Mouse (Mus musculus) right cerebral cortex, postnatal 10 days (tissue): ENCODE results near the gene Serinc2.
A peak's percentile ranks its signal among the peaks of the same experiment; 100 is the strongest.
"Not testable (repeated sequence)": the region's sequence is repeated elsewhere in the genome, so short reads cannot be mapped to it uniquely, and the experiment has no call there.

Source experiments
- DNase-seq, 2 experiments: peaks; one replicate each; pipeline ENCODE4 v3.0.0; 2021; ENCODE audit warnings: low spot score in 2 of 2

The Serinc2 gene

DNA sequence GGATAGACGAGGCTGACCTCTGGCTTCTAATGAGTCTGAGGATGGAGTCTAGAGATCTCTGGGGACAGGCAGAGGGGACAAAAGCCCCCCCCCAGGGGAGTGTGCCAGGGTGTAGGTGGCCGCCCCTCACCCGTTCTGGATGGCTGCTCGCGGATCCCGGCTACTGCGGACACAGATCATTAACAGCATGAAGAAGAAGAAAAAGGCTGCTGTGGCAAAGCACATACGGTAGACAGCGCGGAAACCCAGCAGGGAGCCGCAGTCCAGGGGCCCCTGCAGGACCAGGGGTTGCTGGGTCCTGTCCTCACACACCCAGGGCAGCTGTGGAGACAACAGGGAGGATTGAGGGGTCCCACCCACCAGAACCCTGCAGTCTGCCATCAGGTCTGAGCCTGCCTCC is 14.9 kb downstream of the Serinc2 start:
- no peak for DNase-seq

DNA sequence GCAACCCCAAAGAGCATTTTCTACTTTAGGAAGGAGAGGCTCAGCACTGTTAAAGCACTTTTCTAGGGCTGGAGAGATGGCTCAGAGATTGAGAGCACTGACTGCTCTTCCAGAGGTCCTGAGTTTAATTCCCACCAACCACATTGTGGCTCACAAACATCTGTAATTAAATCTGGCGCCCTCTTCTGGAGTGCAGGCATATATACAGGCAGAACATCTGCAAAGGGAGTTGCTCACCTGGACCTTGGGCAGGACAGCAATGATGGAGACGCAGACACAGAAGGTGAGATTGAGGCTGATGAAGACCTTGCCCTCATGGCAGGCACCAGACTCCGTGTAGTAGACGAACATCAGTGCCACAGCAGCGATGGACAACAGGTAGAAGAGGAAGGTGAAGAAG is 18.6 kb downstream of the Serinc2 start:
- no peak for DNase-seq

DNA sequence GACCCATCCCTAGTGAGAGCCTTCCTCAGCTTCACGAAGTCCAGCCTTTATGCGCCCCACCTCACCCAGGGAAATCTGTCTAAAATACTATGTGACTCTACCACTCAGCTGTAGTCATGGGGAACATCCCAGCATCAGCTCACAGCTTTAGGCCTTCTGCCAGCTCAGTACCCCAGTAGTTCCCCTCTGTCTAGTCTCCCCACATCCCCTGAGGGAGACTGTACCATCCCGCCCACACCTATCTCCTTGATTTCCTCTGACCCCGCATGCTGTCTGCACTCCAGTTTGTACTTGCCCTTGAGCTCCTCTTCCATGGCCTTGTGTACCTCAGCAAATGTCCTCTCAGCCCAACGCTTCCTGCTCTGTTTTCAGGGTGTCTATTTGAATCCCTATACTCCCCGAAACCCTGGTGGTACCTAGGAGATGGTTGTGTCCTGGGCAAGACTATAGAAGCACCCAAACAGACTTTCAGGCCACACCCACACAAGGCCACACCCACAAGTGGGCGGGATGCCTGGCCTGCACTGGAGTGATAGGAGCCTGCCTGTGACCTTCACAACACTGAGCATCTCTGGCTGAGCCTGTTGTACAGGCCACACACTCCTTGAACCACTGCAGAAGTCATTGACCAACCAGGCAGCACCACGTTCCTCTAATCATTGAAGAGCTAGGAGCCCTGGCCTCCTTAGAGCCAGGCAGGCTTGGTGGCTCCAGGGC is 26.4 kb downstream of the Serinc2 start:
- no peak for DNase-seq

DNA sequence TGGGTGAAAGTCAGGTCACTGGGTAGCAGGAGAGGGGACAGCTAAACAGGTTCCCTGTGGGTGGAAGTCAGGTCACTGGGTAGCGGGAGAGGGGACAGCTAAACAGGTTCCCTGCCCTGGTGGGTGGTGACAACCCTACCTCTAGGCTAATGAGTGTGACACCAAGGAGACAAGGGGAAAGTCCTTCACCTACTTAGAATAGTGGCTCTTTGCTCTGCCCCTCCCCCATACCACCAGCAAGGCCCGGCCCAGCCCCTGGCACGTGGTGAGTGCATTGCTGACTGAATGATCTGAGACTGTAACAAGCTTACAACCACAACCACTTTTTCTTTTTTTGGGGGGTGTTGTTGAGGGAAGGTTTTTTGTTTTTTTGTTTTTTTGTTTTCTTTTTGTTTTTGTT is 27.2 kb downstream of the Serinc2 start:
- DNase-seq, result no peak

DNA sequence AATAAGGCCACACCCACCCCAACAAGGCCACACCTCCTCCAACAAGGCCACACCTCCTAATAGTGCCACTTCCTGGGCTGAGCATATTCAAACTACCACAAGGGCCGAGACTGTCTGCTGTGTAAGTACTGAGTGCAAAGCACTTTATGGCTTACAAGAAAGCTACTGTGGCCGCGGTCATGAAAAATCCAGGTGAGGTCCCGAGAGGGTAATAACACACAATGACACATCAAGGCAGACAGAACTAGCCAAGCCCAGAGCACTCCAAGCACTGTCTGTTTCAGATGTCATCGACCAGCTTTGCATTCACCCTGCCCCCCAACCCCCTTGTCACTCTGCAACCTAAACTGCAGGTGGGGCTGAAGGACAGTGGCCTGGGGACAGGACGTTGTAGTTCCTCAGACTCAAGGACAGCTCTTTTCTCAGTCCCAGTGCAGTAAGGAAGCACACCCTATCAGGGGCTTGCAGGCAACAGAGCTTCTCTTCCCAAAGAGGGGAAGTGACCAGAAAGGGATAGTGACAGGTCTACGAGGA is 27.8 kb downstream of the Serinc2 start:
- no peak for DNase-seq

DNA sequence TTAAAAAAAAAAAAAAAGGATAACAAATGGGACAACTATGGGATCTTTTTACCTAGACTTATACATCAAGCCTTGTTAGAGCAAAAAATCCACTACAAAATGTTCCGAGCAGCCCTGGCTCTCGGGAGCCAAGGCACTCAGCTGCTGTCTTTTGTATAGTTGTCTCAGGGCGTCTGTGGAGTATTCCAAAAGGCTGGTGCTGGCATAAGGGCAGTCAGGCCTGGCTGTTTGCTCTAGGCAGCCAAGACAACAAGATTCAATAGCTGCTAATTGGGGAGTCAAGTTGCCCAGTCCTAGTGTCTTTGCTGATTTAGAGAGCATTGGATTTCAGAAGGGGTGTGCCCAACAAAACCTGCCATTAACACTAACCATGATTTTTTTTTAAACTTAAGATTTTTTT is 30.4 kb downstream of the Serinc2 start:
- DNase-seq, result peak in 1 of 2 experiments; percentile 51

DNA sequence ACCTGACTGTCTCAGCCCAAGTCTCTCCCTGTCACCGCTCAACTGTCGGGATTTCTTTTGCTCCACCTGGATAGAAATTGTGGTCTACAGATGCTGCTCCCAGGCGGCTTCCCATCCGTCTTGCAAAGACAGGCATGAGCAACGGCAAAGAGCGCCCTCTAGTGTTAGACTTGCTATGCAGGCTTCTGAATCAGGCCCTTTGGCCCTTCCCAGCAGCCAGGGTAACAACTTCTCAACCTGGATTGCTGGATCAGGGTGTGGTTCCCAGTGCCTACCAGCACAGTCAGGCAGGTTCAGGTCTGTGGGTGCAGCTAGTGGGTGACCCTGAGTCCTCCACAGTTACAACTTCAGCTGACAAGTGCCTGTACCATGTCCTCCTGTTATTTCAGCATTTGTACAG is 32.9 kb downstream of the Serinc2 start:
- peak; percentile 60 to 78 for DNase-seq

DNA sequence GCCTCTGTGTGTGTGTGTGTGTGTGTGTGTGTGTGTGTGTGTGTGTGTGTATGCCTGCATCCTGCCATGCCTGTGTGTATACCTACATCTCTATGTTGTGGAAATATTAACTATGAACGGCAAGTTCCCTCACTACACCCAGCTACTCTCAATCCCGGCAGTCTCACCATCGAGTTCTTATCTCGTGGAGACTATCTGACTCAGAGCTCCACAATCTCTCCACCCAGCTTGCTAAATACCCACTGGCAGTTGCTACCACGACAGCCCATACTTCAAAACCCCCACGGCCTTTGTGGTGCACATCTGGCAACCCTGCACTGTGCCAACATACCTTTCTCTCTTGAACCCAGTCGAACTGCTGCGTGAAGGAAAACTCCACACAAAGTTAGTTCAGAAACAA is 34.3 kb downstream of the Serinc2 start:
- DNase-seq, result no peak

DNA sequence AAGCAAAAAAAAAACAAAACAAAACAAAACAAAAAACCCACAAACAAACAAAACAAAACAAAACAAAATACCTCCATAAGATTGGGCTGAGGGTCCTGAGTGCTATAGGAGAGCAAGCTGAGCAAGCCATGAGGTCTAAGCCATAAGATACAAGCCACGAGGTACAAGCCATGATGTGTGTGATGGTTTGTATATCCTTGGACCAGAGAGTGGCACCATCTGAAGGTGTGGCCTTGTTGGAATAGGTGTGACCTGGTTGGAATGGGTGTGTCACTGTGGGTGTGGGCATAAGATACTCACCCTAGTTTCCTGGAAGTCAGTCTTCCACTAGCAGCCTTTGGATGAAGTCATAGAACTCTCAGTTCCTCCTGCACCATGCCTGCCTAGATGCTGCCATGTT is 35.4 kb downstream of the Serinc2 start:
- not testable (repeated sequence) for DNase-seq

DNA sequence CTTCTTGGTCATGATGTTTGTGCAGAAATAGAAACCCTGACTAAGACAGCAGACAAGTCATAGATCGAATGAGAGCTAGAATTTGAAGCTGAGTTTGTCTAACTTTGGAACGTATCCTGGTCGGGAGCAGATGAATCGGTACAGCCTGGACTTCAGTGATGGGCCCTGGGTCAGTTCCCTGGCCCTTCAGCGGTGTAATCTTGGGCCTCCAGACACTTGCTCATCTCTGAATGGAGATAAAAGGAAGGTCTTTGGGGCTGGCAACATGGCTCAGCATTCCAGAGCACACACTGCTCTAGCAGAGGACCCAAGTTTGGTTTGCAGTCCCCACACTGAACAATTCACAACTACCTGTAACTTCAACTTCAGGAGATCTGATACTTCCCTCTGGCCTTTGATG is 36.0 kb downstream of the Serinc2 start:
- no peak for DNase-seq

DNA sequence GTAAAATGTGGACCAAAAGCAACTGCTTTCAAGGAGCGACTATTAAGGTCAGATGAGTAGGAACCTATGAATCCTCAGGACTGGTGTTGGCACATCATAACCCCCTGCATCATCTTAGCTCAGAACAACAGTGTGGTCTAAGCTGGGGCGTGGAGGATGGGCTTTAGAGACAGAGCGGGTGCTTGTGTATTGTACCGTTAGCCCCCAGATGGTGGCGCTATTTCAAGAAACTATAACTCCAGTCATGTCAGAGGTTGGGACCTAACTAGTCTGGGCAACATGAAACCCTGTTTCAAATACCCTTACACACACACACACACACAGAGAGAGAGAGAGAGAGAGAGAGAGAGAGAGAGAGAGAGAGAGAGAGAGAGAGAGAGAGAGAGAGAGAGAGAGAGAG is 38.3 kb downstream of the Serinc2 start:
- no peak for DNase-seq

DNA sequence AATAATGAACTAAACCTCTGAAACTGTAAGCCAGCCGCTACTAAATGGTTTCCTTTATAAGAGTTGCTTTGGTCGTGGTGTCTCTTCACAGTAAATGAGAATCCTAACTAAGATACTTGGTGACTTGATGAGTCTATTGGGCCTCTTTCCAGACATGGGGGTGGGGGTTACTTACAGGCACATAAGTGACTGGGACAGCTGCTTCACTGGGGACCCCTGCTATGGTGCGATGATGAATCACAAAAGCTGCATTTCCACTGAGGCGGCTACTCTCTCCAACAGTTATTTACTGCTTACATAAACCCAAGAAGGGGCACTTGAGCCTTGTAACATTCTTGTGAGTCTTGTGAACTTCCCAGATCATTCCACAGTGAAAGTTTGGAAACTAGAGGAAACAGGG is 41.4 kb downstream of the Serinc2 start:
- no peak for DNase-seq

DNA sequence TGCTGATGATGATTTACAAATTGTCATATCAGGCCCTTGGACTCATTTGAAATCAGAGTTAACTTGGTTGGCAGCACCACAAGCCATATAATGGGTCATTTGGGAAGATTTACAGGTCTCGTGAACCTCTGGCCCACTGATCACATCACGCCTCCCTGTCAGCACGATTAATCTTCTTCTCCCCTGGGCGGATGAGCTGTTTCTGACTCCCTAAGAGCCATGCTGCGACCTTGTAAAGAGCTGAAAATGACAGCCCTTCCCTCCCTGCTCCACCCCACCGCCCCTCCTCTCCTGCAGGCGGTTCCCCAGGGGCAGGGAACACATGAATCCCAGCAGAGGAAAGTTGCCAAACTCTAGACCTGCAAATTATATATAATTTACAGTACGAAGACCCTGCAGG is 42.6 kb downstream of the Serinc2 start:
- no peak for DNase-seq

DNA sequence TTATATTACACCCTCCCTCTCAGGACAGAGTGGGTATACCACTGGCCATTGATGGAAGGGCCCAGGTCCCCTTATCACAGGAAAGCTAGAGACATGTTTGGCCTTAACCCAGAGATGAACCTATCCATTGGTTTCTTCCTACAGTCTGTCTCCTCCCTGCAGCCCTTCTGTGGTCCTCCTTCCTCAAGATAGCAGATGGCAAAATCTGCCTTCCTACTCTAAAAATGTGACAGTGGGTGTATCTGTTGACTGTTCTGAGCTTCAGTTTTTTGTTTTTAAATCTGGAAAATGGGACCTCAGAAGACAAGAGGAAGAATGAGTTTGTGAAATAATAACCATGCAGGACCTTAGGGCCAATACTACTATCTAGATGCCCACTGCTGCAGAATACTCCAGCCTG is 54.9 kb downstream of the Serinc2 start:
- no peak for DNase-seq

DNA sequence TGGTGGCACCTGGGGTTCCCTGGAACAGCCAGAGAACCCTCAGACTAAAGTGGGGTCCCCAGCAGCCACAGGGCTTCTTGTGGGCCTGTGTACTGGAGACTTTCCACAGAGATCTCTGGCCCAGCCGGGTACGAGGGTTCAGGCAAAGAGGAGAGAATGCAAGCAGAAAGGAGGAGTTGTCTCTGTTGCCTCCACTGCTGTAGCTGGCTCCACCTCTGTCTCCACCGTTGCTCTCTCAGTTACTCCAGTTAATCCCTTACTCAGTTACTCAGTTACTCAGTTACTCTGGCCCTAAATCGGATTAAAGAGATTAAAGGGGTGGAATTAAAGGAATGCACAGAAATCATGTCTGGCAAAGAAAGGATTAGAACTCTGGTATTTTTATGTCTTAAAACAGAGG is 56.8 kb downstream of the Serinc2 start, which contains the start of gene Gm853:
Gene Gm853 (minus strand): TSS at position 223 of the 400 bp plus-strand sequence.
- no peak for DNase-seq

DNA sequence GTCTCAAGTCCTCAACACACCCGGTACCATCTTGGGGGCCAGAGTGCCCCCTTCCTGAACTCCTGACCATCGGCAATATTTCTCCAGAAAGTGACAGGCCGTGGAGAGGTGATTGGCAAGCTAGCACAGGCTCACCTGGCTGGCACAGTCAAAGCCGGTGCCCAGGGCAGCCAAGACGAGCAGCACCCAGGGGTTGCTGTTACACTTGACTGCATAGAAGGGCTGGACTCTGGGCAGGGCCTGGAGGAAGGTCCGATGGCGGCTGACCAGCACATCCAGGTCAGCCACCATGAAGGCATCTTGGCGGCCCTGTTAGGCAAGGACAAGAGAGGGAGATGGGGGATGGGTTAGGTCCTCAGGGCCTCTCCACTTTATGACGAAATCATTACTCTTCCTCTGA is 58.8 kb downstream of the Serinc2 start:
- no peak for DNase-seq

DNA sequence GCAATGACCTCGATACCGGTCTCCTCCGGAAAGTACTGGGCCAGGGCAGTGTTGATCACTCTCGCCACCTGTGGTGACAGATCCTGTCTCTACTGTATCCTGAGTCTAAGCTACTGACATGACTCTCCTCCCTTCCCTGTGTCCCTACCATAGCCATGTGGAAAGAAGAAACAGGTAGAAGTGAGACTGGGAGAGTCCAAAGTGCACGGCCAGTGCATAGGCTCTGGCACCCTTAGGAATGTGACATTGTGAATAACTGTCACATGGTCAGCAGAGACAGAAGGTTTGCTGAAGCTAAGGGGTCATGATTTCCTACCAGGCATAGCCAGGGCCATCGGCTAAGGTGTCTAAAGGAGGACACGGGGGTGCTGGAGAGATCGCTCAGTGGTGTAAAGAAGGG is 63.6 kb downstream of the Serinc2 start:
- DNase-seq, result no peak

DNA sequence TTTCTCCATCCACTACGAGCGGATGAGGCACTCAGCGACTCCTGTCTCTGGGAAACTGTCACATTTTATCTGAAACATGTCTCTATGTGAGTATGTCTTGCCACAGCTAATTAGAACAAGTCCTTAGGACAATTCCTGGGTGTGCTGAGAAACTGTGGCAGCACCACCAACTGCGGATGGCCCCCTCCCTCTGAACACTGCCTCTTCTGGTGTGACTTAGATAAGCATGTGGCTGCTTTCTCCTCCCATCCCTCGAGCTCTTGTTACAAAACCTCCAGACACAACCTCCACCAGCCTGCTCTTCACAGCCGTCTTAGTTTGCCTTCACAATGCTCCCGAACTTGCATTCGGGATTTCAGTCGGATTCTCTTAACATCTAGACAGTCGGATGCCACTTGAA is 65.1 kb downstream of the Serinc2 start:
- DNase-seq, result no peak

DNA sequence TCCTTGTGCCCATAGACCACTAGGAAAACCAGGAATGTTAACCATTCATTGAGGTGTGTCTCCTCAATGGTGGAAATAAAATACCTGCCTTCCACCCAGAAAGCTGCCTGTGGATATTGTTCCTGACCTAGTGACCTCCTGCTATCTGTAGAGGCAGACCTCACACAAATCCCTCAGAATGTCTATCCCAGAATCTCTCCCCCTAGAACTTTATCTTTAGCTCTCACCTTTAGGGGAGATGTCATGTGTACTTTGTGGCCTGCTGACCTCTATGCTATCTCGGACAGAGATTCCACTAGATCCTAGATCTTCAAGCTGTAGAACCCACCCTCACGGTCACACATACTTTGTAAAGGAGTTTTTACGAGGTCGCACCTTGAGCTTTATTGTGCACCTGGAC is 65.8 kb downstream of the Serinc2 start:
- DNase-seq, result no peak

DNA sequence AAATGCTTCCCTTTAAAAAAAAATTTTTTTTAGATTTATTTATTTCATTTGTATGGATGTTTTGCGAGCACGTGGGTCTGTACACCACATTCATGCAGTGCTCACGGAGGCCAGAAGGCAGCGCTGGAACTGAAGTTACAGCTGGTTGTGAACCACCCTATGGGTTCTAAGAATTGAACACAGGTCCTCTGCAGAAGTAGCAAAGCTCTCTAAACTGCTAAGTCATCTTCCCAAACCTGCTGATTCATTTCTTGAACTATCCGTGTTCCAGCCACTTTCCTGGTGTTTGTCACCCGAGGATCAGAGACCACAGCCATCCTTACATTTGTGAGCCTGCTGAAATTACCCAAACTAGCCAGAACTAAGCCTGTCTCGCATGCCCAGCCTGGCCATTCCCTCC is 66.6 kb downstream of the Serinc2 start:
- DNase-seq, result no peak

DNA sequence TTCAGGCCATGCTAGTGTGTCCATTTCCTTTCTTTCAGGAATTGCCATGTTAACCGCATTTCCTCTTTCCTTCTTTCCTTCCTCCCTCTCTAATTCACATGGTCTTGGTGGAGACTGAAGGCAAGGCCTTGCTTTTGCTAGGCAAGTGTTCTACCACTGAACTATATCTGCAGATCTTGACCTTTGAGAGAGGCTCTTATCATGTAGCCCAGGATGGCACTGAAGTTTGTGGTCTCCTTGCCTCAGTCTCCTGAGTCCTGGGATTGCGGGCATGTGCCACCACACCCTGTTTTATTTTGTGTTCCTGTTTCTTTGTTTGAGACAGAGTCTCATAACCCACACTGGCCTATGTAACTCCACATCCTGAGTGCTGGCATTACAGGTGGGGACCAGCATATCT is 67.1 kb downstream of the Serinc2 start:
- no peak for DNase-seq
